Mouse (Mus musculus) lung, embryonic 14.5 days (tissue): Measurements from ENCODE around the gene Sec14l1. TPM values are rescaled to one million over a fixed set of nuclear protein-coding genes. Genes with fewer than 3 reads are reported as not detected.
A peak's percentile ranks its signal among the peaks of the same experiment; 100 is the strongest.

ENCODE experiments used
- ATAC-seq: fragments of 200-750 bp; cut with Nextera tagmentation; 2 replicates; pipeline ENCODE4 v1.8.0; 2017; ENCODE audit warnings: mild to moderate bottlenecking, moderate TSS enrichment, moderate library complexity; ENCODE audit not compliant: insufficient read depth
- DNase-seq: peaks from one replicate; pipeline ENCODE4 v3.0.0-alpha.2; 2015
- H3K27ac ChIP-seq: fragments of 300-500 bp; sonication (generic); 2 replicates; pipeline ENCODE4 v1.5.1; 2014; ENCODE audit warnings: low read depth, mild to moderate bottlenecking, moderate library complexity
- H3K27me3 ChIP-seq: fragments of 300-500 bp; sonication (generic); 2 replicates; pipeline ENCODE4 v1.6.1; 2014; ENCODE audit warnings: low read length, control low read depth; ENCODE audit not compliant: insufficient read depth
- H3K36me3 ChIP-seq: fragments of 300-500 bp; sonication (generic); 2 replicates; pipeline ENCODE4 v1.6.1; 2014; ENCODE audit warnings: control low read depth; ENCODE audit not compliant: insufficient read depth
- H3K4me1 ChIP-seq: fragments of 300-500 bp; sonication (generic); 2 replicates; pipeline ENCODE4 v1.6.1; 2014; ENCODE audit warnings: antibody characterized with exemption, control low read depth; ENCODE audit not compliant: insufficient read depth
- H3K4me2 ChIP-seq: fragments of 300-500 bp; sonication (generic); 2 replicates; pipeline ENCODE4 v1.6.1; 2014; ENCODE audit warnings: mild to moderate bottlenecking
- H3K4me3 ChIP-seq: fragments of 300-500 bp; sonication (generic); 2 replicates; pipeline ENCODE4 v1.5.1; 2014; ENCODE audit warnings: low read depth, low read length
- H3K9ac ChIP-seq: fragments of 300-500 bp; sonication (generic); 2 replicates; pipeline ENCODE4 v1.6.1; 2014
- H3K9me3 ChIP-seq: fragments of 300-500 bp; sonication (generic); 2 replicates; pipeline ENCODE4 v1.6.1; 2016; ENCODE audit warnings: low read depth, low read length, control low read depth
- CTCF ChIP-seq: IDR thresholded peaks from 2 replicates; pipeline ENCODE4 v1.5.1; 2016; ENCODE audit warnings: antibody characterized with exemption, low read depth
- WGBS: fragments of 180-500 bp; shearing (Covaris S2); extraction: QIAGEN DNeasy Blood & Tissue Kit; methylation state at CpG from one replicate; pipeline ENCODE4 v1.1.7; 2014; 5-methylcytosine and 5-hydroxymethylcytosine counted together
- microRNA-seq: library from miRNA; unstranded; fragments of <30 nt; microRNA quantifications from one replicate; pipeline ENCODE4, GENCODE M21; 2016; ENCODE audit warnings: borderline number of aligned reads
- polyA plus RNA-seq: library from polyadenylated mRNA; unstranded; fragments of >200 nt; fragmentation: Nextera tagmentation; extraction: Ambion mirVana; gene quantifications from 2 replicates; pipeline ENCODE4 v1.2.1, GENCODE M21; 2014

The Sec14l1 gene
- polyA plus RNA-seq, 1 experiment from 2014 or later, result 46.2 TPM

- Histone ChIP-seq H3K27ac (peak within 1 kb of the TSS; percentile 75), H3K27me3 (peaks cover 18% of the 10 kb centered on the region), H3K36me3 (no peaks in the 10 kb centered on the region; the same call in 1 of the 2 replicates), H3K9ac (peak within 1 kb of the TSS; percentile 56), H3K4me3 (peak within 1 kb of the TSS; percentile 58), H3K4me2 (peak within 1 kb of the TSS; percentile 79), H3K4me1 (peaks cover 14% of the 10 kb centered on the region; the same call in 1 of the 2 replicates), H3K9me3 (no peaks in the 10 kb centered on the region)
- WGBS, result 1% methylated on average over 69 of the region's 70 CpGs
- DNase-seq, result peak; percentile 66
- TF ChIP-seq CTCF, result no peak
- ATAC-seq, result peak; percentile 57
Measured at GRCm38 (mm10) chr11:117199282-117200175, 84.6 kb downstream of the Sec14l1 start, which contains the start of gene Sept9. Gene Sept9 (plus strand): TSS chr11:117199661.

GRCm38 (mm10) chr11:117201846-117202245, 86.9 kb downstream of the Sec14l1 start:
- TF ChIP-seq CTCF, result no peak

GRCm38 (mm10) chr11:117204606-117205005, 89.6 kb downstream of the Sec14l1 start:
- Histone ChIP-seq H3K4me1 (peaks cover 11% of the 10 kb centered on the region; the same call in 1 of the 2 replicates), H3K27ac (no peak overlapping the region), H3K4me3 (no peak overlapping the region), H3K27me3 (peaks cover 8% of the 10 kb centered on the region), H3K9me3 (no peaks in the 10 kb centered on the region), H3K36me3 (no peaks in the 10 kb centered on the region; the same call in 1 of the 2 replicates), H3K4me2 (no peak overlapping the region), H3K9ac (no peak overlapping the region)
- DNase-seq, result no peak
- no peak for TF ChIP-seq CTCF
- WGBS, result 69% methylated on average over 8 of the region's 8 CpGs
- no peak for ATAC-seq

More at GRCm38 (mm10) chr11:117201846-117202245, 86.9 kb downstream of the Sec14l1 start:
- no peak overlapping the region for H3K4me3 ChIP-seq
- H3K4me2 ChIP-seq, result peak overlapping the region; percentile 79; the same call in 1 of the 2 replicates
- 81% methylated on average over 12 of the region's 12 CpGs for WGBS
- H3K36me3 ChIP-seq, result no peaks in the 10 kb centered on the region; the same call in 1 of the 2 replicates
- ATAC-seq, result no peak
- H3K9me3 ChIP-seq, result no peaks in the 10 kb centered on the region
- peaks cover 18% of the 10 kb centered on the region for H3K27me3 ChIP-seq
- H3K27ac ChIP-seq, result no peak overlapping the region
- peaks cover 14% of the 10 kb centered on the region; the same call in 1 of the 2 replicates for H3K4me1 ChIP-seq
- no peak for DNase-seq
- H3K9ac ChIP-seq, result no peak overlapping the region

GRCm38 (mm10) chr11:117205042-117205441, 90.1 kb downstream of the Sec14l1 start:
- Histone ChIP-seq H3K36me3 (no peaks in the 10 kb centered on the region; the same call in 1 of the 2 replicates), H3K4me3 (no peak overlapping the region), H3K9me3 (no peaks in the 10 kb centered on the region), H3K9ac (no peak overlapping the region), H3K4me1 (peaks cover 8% of the 10 kb centered on the region; the same call in 1 of the 2 replicates), H3K27me3 (peaks cover 3% of the 10 kb centered on the region; the same call in 1 of the 2 replicates), H3K4me2 (no peak overlapping the region), H3K27ac (no peak overlapping the region)
- WGBS, result 78% methylated on average over 6 of the region's 6 CpGs
- DNase-seq, result no peak
- no peak for TF ChIP-seq CTCF
- no peak for ATAC-seq

GRCm38 (mm10) chr11:117205447-117205846, 90.5 kb downstream of the Sec14l1 start:
- H3K9me3 ChIP-seq, result no peaks in the 10 kb centered on the region
- no peak overlapping the region for H3K9ac ChIP-seq
- H3K27ac ChIP-seq, result no peak overlapping the region
- TF ChIP-seq CTCF, result no peak
- no peak overlapping the region for H3K4me3 ChIP-seq
- no peak for DNase-seq
- H3K4me2 ChIP-seq, result no peak overlapping the region
- no peaks in the 10 kb centered on the region; the same call in 1 of the 2 replicates for H3K27me3 ChIP-seq
- no peak for ATAC-seq
- H3K4me1 ChIP-seq, result peaks cover 8% of the 10 kb centered on the region; the same call in 1 of the 2 replicates
- 80% methylated on average over 9 of the region's 9 CpGs for WGBS
- no peaks in the 10 kb centered on the region; the same call in 1 of the 2 replicates for H3K36me3 ChIP-seq

GRCm38 (mm10) chr11:117207436-117207835, 92.5 kb downstream of the Sec14l1 start:
- 68% methylated on average over 5 of the region's 5 CpGs for WGBS
- H3K4me3 ChIP-seq, result no peak overlapping the region
- ATAC-seq (no peak), DNase-seq (no peak)
- H3K9ac ChIP-seq, result no peak overlapping the region
- H3K4me1 ChIP-seq, result no peaks in the 10 kb centered on the region
- no peak for TF ChIP-seq CTCF
- H3K27ac ChIP-seq, result no peak overlapping the region
- H3K4me2 ChIP-seq, result no peak overlapping the region
- H3K36me3 ChIP-seq, result no peaks in the 10 kb centered on the region; the same call in 1 of the 2 replicates
- H3K9me3 ChIP-seq, result no peaks in the 10 kb centered on the region
- no peaks in the 10 kb centered on the region for H3K27me3 ChIP-seq

- Histone ChIP-seq H3K9ac (no peak overlapping the region), H3K4me1 (0 out of 2 replicates have a peak, but pooled peaks cover 2% of the 10 kb centered on the region), H3K27me3 (no peaks in the 10 kb centered on the region), H3K4me3 (no peak overlapping the region), H3K36me3 (no peaks in the 10 kb centered on the region; the same call in 1 of the 2 replicates), H3K27ac (no peak overlapping the region), H3K9me3 (no peaks in the 10 kb centered on the region), H3K4me2 (no peak overlapping the region)
- no peak for TF ChIP-seq CTCF
- WGBS, result 83% methylated on average over 8 of the region's 8 CpGs
- ATAC-seq (no peak), DNase-seq (no peak)
Measured at GRCm38 (mm10) chr11:117208151-117208673, 93.2 kb downstream of the Sec14l1 start.

Small RNA genes within 50 kb of the gene (microRNA-seq; reads per million reads assigned to microRNA genes)
- not detected for gene Gm24323
- gene Mir6516, result 2.1 reads per million

Other genes with a start within 250 kb of the Sec14l1 start
- gene Mgat5b, start 196.3 kb upstream of the Sec14l1 start, polyA plus RNA-seq, result 0.22 and 0.59 TPM in 2 replicates
- gene Sept9, start 84.5 kb downstream of the Sec14l1 start, polyA plus RNA-seq, result 133 and 149 TPM in 2 replicates